Mouse (Mus musculus): ENCODE measurements at regions not wholly inside any gene's neighbourhood (a gene's known extent, or its start where the extent isn't known, plus 50 kb on each side); places are given as distances from the start of the nearest gene placed in this dataset.

- no peak for DNase-seq (ENCODE audit: low spot score)
Observed at GRCm38 (mm10) chr7:39866674-39867428, 349.3 kb downstream of the Zfp619 start.

- DNase-seq (ENCODE audit: low spot score), result no peak
Observed at GRCm38 (mm10) chr7:39867451-39867850, 349.9 kb downstream of the Zfp619 start.

GRCm38 (mm10) chr7:39882113-39882512 is 364.5 kb downstream of the Zfp619 start:
- DNase-seq (ENCODE audit: low spot score), result no peak

GRCm38 (mm10) chr7:39894208-39894896 is 376.8 kb downstream of the Zfp619 start:
- no peak for DNase-seq (ENCODE audit: low spot score)

- no peak for DNase-seq (ENCODE audit: low spot score)
Observed at GRCm38 (mm10) chr7:39896918-39897317, 379.4 kb downstream of the Zfp619 start.

GRCm38 (mm10) chr7:39898268-39898667 is 380.7 kb downstream of the Zfp619 start:
- no peak for DNase-seq (ENCODE audit: low spot score)

- DNase-seq (ENCODE audit: low spot score), result no peak
Observed at GRCm38 (mm10) chr7:39933946-39934345, 416.4 kb downstream of the Zfp619 start.

- DNase-seq (ENCODE audit: low spot score), result no peak
Observed at GRCm38 (mm10) chr7:39937262-39937661, 419.7 kb downstream of the Zfp619 start.

GRCm38 (mm10) chr7:39942262-39942900 is 424.8 kb downstream of the Zfp619 start:
- DNase-seq (ENCODE audit: low spot score), result no peak

- no peak for DNase-seq (ENCODE audit: low spot score)
Observed at GRCm38 (mm10) chr7:39954110-39954509, 436.5 kb downstream of the Zfp619 start.

- DNase-seq (ENCODE audit: low spot score), result no peak
Observed at GRCm38 (mm10) chr7:39954931-39955330, 437.4 kb downstream of the Zfp619 start.

GRCm38 (mm10) chr7:39978121-39978520 is 460.6 kb downstream of the Zfp619 start:
- no peak for DNase-seq (ENCODE audit: low spot score)

- DNase-seq (ENCODE audit: low spot score), result no peak
Observed at GRCm38 (mm10) chr7:39981647-39982046, 464.1 kb downstream of the Zfp619 start.

Measured in gastrocnemius, adult 18-20 months (tissue).